Mouse (Mus musculus) cerebellum, postnatal 10 days (tissue): ENCODE data around the gene Gm6268.

Experiments
- DNase-seq, 2 experiments: peaks; one replicate each; pipeline ENCODE4 v3.0.0; 2021; ENCODE audit warnings: mixed read lengths in 2 of 2

Gm6268 gene

GRCm38 (mm10) chrX:36400980-36401379 is at the start of gene Gm6268:
Gene Gm6268, plus strand, starts transcription at chrX:36401280.
- DNase-seq, result no peak

GRCm38 (mm10) chrX:36352446-36352845 is 48.6 kb upstream of the Gm6268 start:
- peak; percentile 53 to 58 for DNase-seq

DNA sequence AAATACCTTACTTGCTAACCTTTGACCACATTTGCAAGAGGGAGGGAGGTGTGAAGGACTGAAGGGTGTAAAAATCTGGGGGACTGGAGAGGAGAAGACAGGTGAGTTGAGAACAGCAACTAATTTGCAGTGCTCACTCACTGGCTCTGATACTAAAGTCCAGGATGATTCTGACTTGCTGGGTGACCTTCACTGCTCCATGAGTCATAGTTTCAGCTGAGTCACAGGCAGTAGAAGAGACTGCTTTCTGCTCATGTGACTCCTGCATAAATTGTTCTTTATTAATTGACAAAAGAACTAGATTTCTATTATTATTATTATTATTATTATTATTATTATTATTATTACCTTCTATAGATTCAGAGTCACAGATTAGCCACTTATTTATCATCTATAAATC is 15.7 kb upstream of the Gm6268 start:
- DNase-seq, result no peak

- DNase-seq, result peak; percentile 14 to 17
These were observed 11.1 kb upstream of the Gm6268 start for GRCm38 (mm10) chrX:36389971-36390370.

DNA sequence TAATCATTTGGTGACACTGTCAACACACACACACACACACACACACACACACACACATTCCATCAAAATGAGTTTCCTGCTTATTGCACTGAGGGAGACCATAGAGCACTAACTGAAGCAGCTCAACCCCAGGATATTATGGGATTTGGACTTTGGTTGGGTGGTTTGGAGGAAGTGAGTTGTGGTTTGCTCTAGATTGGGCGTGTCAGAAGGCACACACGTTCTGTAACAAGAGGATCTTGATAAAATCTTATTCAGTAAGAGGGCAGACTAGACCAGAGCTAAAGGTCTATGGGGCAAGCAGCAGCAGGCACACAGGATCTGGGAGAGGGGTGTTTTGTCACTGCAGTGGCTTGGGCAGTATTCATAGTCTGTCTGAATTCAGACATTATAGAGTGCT is 10.6 kb upstream of the Gm6268 start:
- no peak for DNase-seq

DNA sequence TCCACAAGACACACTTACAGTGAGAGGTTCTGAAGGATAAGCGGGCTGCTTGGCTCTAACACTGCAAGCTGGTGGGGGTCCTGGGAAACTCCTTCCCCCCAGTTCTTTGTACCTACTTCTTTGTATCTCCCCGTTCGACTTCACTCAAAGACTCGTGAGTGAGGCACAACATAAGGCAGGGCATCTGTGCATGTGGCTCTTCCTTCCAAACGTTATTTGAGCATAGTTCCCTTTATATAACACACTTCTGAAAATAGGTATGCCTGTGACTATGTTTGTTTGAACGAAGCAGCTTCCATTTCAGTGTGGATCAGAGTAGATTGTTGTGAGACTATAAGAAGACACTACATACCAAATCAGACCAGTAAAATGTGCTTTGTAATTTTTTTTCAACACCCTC is 8.4 kb upstream of the Gm6268 start:
- DNase-seq, result no peak

- DNase-seq, result peak; percentile 6 to 13
These were observed 7.8 kb upstream of the Gm6268 start for GRCm38 (mm10) chrX:36393279-36393678.

DNA sequence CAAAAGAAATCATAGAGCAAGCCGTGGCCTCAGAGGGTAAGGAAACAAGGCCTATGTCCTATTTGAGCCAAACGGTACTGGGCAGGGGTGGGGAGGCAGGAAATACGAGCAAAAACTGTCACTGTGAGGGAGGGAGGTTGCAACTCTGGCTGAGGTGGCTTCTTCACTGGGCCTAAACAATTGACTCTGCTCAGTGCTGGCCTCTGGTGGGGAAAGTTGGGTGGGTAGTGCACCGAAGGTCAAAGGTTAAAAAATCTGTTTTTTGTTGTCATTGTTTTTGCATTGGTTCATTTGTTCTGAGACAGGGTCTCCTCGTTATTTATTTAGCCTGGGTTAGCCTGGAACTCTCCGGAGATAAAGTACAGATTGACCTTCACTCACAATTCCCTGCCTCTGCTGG is 1.2 kb downstream of the Gm6268 start:
- peak; percentile 8 to 11 for DNase-seq

DNA sequence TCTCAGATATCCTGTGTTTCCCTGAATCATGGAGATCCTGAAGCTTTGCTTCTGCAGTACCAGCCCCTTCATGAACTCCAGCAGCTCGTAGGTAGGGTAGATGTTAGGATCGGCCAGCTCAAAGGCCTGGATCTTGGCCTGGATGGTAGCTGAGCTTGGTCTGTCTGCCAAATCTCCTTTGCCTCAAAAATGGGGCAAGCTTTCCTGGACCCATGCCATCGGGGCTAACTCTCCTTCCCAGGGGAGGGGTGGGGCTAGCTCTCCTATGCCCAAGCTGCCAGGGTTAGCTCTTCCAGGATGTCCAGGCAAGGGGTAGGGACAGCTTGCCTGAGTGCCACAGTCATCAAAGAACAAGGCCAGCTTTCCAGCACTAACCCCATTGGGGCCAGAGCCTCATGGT is 18.1 kb downstream of the Gm6268 start:
- DNase-seq, result peak; percentile 8 to 33

GRCm38 (mm10) chrX:36434993-36435392 is 33.9 kb downstream of the Gm6268 start:
- DNase-seq, result peak; percentile 6 to 10

- DNase-seq, result no peak
These were observed 36.9 kb downstream of the Gm6268 start for GRCm38 (mm10) chrX:36437932-36438331.
